Mouse (Mus musculus) layer of hippocampus, adult 11-12 months (tissue): ENCODE measurements around the gene Erich6b.

Experiments
- DNase-seq: peaks from one replicate; pipeline ENCODE4 v3.0.0; 2022; ENCODE audit warnings: low spot score

Gene Erich6b

GRCm38 (mm10) chr14:75642080-75642479 is at the start of gene Erich6b:
Erich6b (plus strand) TSS chr14:75642259.
- DNase-seq = no peak

GRCm38 (mm10) chr14:75592978-75593377 is 49.1 kb upstream of the Erich6b start, which contains the start of gene Spert:
Spert (minus strand) TSS chr14:75593116.
- DNase-seq = no peak

- DNase-seq = no peak
Measured at GRCm38 (mm10) chr14:75609176-75609575, 32.9 kb upstream of the Erich6b start.

GRCm38 (mm10) chr14:75616375-75616774 is 25.7 kb upstream of the Erich6b start:
- DNase-seq = no peak

- no peak for DNase-seq
Measured at GRCm38 (mm10) chr14:75622984-75623383, 19.1 kb upstream of the Erich6b start.

GRCm38 (mm10) chr14:75628870-75629269 is 13.2 kb upstream of the Erich6b start:
- no peak for DNase-seq

GRCm38 (mm10) chr14:75635350-75635749 is 6.7 kb upstream of the Erich6b start:
- DNase-seq = peak; percentile 46

- no peak for DNase-seq
Measured at GRCm38 (mm10) chr14:75636107-75636506, 6.0 kb upstream of the Erich6b start.

- no peak for DNase-seq
Measured at GRCm38 (mm10) chr14:75637641-75638040, 4.4 kb upstream of the Erich6b start.

GRCm38 (mm10) chr14:75640846-75641245 is 1.2 kb upstream of the Erich6b start:
- no peak for DNase-seq

GRCm38 (mm10) chr14:75641369-75641768 is 690 bp upstream of the Erich6b start:
- no peak for DNase-seq

- no peak for DNase-seq
Measured at GRCm38 (mm10) chr14:75645461-75645860, 3.4 kb downstream of the Erich6b start.

GRCm38 (mm10) chr14:75646060-75646459 is 4.0 kb downstream of the Erich6b start:
- DNase-seq = no peak

- DNase-seq = no peak
Measured at GRCm38 (mm10) chr14:75646968-75647829, 5.1 kb downstream of the Erich6b start.

- DNase-seq = no peak
Measured at GRCm38 (mm10) chr14:75660936-75661335, 18.9 kb downstream of the Erich6b start.

- DNase-seq = no peak
Measured at GRCm38 (mm10) chr14:75661548-75661947, 19.5 kb downstream of the Erich6b start.

- no peak for DNase-seq
Measured at GRCm38 (mm10) chr14:75665430-75666180, 23.5 kb downstream of the Erich6b start.

GRCm38 (mm10) chr14:75669085-75669645 is 27.1 kb downstream of the Erich6b start:
- no peak for DNase-seq

GRCm38 (mm10) chr14:75676316-75676715 is 34.3 kb downstream of the Erich6b start:
- no peak for DNase-seq

GRCm38 (mm10) chr14:75690428-75690827 is 48.4 kb downstream of the Erich6b start:
- DNase-seq = no peak

- DNase-seq = no peak
Measured at GRCm38 (mm10) chr14:75696096-75696495, 54.0 kb downstream of the Erich6b start.

- DNase-seq = no peak
Measured at GRCm38 (mm10) chr14:75697928-75698327, 55.9 kb downstream of the Erich6b start.

- no peak for DNase-seq
Measured at GRCm38 (mm10) chr14:75706647-75707046, 64.6 kb downstream of the Erich6b start.
